Mouse (Mus musculus): ENCODE data around the gene Sgms1. TPM values are rescaled to one million over a fixed set of nuclear protein-coding genes. Genes with fewer than 3 reads are reported as not detected.

The Sgms1 gene
- 35.2 and 36.4 TPM in 2 replicates for polyA plus RNA-seq (2012; rRNA removed)

DNA sequence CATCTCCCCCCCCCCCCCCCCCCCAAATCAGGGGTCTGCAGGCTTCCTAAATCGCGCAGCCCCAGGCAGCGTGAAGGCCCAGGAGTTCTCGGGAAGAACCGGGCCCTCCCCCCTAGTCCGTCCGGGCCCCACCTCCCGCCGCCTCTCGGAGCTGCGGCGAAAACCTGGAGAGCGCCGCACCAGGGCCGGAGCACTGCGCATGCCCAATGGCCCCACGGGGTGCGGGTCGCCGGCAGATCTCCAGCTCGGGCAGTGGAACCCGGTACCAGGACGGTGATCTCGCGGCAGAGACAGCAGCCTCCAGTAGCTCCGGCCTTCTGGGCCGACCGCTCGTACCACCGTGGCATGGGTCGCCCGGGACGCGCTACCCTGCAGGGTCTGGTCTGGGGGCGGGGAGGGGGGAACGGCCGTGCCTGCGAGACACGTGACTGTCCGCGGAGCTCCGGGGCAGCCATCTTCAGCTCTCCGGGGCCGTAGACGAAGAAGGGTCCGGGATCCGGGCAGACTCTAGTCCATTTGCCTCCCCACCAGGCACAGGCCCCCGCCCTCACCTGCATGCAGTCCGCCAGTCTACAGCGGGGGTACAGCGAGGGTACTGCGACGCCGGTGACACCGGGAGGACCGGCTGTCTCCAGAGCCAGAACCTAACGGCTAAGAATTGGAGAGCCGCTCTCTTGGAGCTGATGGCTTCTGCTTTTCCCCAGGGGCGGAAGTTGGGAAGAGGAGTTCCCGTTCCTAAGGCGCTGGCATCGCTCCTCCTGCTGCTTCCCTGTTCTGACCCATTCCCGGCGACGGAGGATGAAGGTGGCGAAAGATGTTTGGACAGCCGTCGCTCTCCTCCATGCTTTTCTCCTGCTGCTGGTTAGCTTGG lies at the start of gene Sgms1:
Sgms1 (minus strand) TSS at position 714 of the 871 bp plus-strand sequence.

DNA sequence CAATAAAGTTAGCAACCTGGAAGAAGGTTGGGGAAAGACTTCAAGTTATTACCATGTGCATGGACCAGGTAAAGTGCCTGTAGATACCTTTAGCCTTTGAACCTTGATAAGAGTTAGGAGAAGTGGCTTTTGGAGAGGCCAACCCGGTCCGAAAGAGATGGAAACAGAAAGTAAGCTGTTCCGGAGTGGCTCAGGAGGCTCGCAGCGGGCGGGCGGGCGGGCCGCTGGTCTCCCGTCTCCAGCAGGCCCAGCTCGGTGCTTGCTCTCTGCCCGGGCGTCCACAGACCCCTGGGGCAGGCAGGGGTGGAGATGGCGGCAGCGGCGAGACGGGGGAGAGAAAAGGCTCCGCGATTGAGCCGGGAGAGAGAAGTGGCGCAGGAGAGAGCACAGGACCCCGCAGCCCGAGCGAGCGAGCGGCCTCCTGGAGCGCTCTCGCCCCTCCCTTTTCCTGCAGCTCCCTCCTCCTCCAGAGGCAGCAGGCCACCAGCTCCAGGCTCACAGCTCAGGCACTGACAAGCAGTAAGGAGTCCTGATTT lies 281.7 kb downstream of the Sgms1 start, which contains the start of gene Asah2:
Asah2 (minus strand) TSS at position 441 of the 536 bp plus-strand sequence.

Other genes starting within 250 kb of the Sgms1 start
- 1.2 and 3.5 TPM in 2 replicates for gene Rpl9-ps6, start 76.9 kb upstream of the Sgms1 start, polyA plus RNA-seq (2012; rRNA removed)
- gene Minpp1, start 96.1 kb upstream of the Sgms1 start, polyA plus RNA-seq (2012; rRNA removed), result 153 and 214 TPM in 2 replicates
- 7.9 and 12.6 TPM in 2 replicates for gene Papss2, start 206.1 kb upstream of the Sgms1 start, polyA plus RNA-seq (2012; rRNA removed)

Measured in ovary, adult 2 months (tissue).